Mouse (Mus musculus): ENCODE results near the gene Cdc42bpg.

- TF ChIP-seq CTCF (conservative IDR thresholded peaks at IDR 0.05; ENCODE audit: low read length) = no peak
- TF ChIP-seq POU5F1 (IDR thresholded peaks at IDR 0.05; ENCODE audit: borderline replicate concordance, low read length) = no peak
- TF ChIP-seq NANOG (IDR thresholded peaks at IDR 0.05; ENCODE audit: borderline replicate concordance, low read length) = no peak
Observed at GRCm38 (mm10) chr19:6346023-6346422, 39.8 kb downstream of the Cdc42bpg start.

All from E14TG2a.4 (cell line).